Mouse (Mus musculus) neural tube, postnatal 0 days (tissue): Measurements from ENCODE around the gene Zfand2b. TPM values are rescaled to one million over a fixed set of nuclear protein-coding genes. Genes with fewer than 3 reads are reported as not detected.

Experiments
- microRNA-seq: library from miRNA; unstranded; fragments of <30 nt; microRNA quantifications from one replicate; pipeline ENCODE4, GENCODE M21; 2016
- polyA plus RNA-seq: library from polyadenylated mRNA; unstranded; fragments of >200 nt; fragmentation: Nextera tagmentation; extraction: Ambion mirVana; gene quantifications from 2 replicates; pipeline ENCODE4 v1.2.1, GENCODE M21; 2015

Gene Zfand2b
- polyA plus RNA-seq = 37.1 and 39.3 TPM in 2 replicates

GRCm38 (mm10) chr1:75168472-75169464, at the start of gene Zfand2b:
Zfand2b (plus strand) TSS chr1:75168646.

GRCm38 (mm10) chr1:75124346-75125321, 43.8 kb upstream of the Zfand2b start, which contains the start of gene Nhej1:
Nhej1 (minus strand) TSS chr1:75125200.

GRCm38 (mm10) chr1:75133421-75134207, 34.8 kb upstream of the Zfand2b start, which contains the start of gene Slc23a3:
Slc23a3 (minus strand) TSS chr1:75133890.

GRCm38 (mm10) chr1:75142301-75143261, 25.9 kb upstream of the Zfand2b start, which contains the start of the genes Cnppd1 and Retreg2:
Cnppd1 (minus strand) TSS chr1:75142711.
Retreg2 (plus strand) TSS chr1:75142778.

GRCm38 (mm10) chr1:75180105-75180590, 11.7 kb downstream of the Zfand2b start, which contains the start of gene Abcb6:
Abcb6 (minus strand) TSS chr1:75180392.

GRCm38 (mm10) chr1:75191622-75192402, 23.4 kb downstream of the Zfand2b start, which contains the start of the genes Ankzf1 and Atg9a:
Ankzf1 (plus strand) TSS chr1:75192151.
Atg9a (minus strand) TSS chr1:75192196.

GRCm38 (mm10) chr1:75210136-75211087, 42.0 kb downstream of the Zfand2b start, which contains the start of the genes Glb1l and Stk16:
Glb1l (minus strand) TSS chr1:75210813.
Stk16 (plus strand) TSS chr1:75210838.

GRCm38 (mm10) chr1:75219531-75219930, 51.1 kb downstream of the Zfand2b start, which contains the start of gene Tuba4a:
Tuba4a (minus strand) TSS chr1:75219865.

Small RNAs within 50 kb of the gene (microRNA-seq; reads per million reads assigned to microRNA genes)
- gene Gm27943 = not detected

Other genes with a start within 250 kb of the Zfand2b start
- gene Cfap65, start 233.0 kb upstream of the Zfand2b start, polyA plus RNA-seq = 0.81 and 1.1 TPM in 2 replicates
- 0.10 and 0.15 TPM in 2 replicates for gene Ihh, start 217.0 kb upstream of the Zfand2b start, polyA plus RNA-seq
- gene Nhej1, start 43.4 kb upstream of the Zfand2b start, polyA plus RNA-seq = 4.5 and 4.7 TPM in 2 replicates
- gene Slc23a3, start 34.8 kb upstream of the Zfand2b start, polyA plus RNA-seq = not detected in 2 replicates
- gene Cnppd1, start 25.9 kb upstream of the Zfand2b start, polyA plus RNA-seq = 32.1 and 35.5 TPM in 2 replicates
- 148 and 155 TPM in 2 replicates for gene Retreg2, start 25.9 kb upstream of the Zfand2b start, polyA plus RNA-seq
- 44.3 and 44.7 TPM in 2 replicates for gene Abcb6, start 11.7 kb downstream of the Zfand2b start, polyA plus RNA-seq
- 19.4 and 20.2 TPM in 2 replicates for gene Ankzf1, start 23.5 kb downstream of the Zfand2b start, polyA plus RNA-seq
- 66.7 and 73.9 TPM in 2 replicates for gene Atg9a, start 23.6 kb downstream of the Zfand2b start, polyA plus RNA-seq
- 11.7 and 17.5 TPM in 2 replicates for gene Glb1l, start 42.2 kb downstream of the Zfand2b start, polyA plus RNA-seq
- 118 and 119 TPM in 2 replicates for gene Stk16, start 42.2 kb downstream of the Zfand2b start, polyA plus RNA-seq
- 200 and 210 TPM in 2 replicates for gene Tuba4a, start 51.2 kb downstream of the Zfand2b start, polyA plus RNA-seq
- gene A630095N17Rik, start 63.5 kb downstream of the Zfand2b start, polyA plus RNA-seq = 0.34 and 0.51 TPM in 2 replicates
- gene Dnajb2, start 67.8 kb downstream of the Zfand2b start, polyA plus RNA-seq = 72.4 and 86.4 TPM in 2 replicates
- gene Ptprn, start 95.9 kb downstream of the Zfand2b start, polyA plus RNA-seq = 51.2 and 57.2 TPM in 2 replicates
- gene Resp18, start 109.8 kb downstream of the Zfand2b start, polyA plus RNA-seq = 505 and 560 TPM in 2 replicates
- 125 and 134 TPM in 2 replicates for gene Dnpep, start 149.3 kb downstream of the Zfand2b start, polyA plus RNA-seq
- 2.2 and 2.5 TPM in 2 replicates for gene Des, start 191.7 kb downstream of the Zfand2b start, polyA plus RNA-seq
- 21.1 and 25.5 TPM in 2 replicates for gene Speg, start 206.7 kb downstream of the Zfand2b start, polyA plus RNA-seq